Mouse (Mus musculus) heart, embryonic 16.5 days (tissue): Measurements from ENCODE around the gene Smg8. TPM values are rescaled to one million over a fixed set of nuclear protein-coding genes. Genes with fewer than 3 reads are reported as not detected.
"Not testable (repeated sequence)": the region's sequence is repeated elsewhere in the genome, so short reads cannot be mapped to it uniquely, and the experiment has no call there.

Source experiments
- ATAC-seq: fragments of 200-750 bp; cut with Nextera tagmentation; replicated peaks from 2 replicates; pipeline ENCODE4 v1.8.0; 2017; ENCODE audit warnings: moderate number of reproducible peaks; ENCODE audit not compliant: insufficient read depth, low FRiP score; ENCODE audit errors: extremely low read depth
- H3K27ac ChIP-seq: fragments of 300-500 bp; sonication (generic); 2 replicates; pipeline ENCODE4 v1.5.1; 2014; ENCODE audit warnings: mild to moderate bottlenecking, low read length, control low read depth, moderate library complexity
- H3K27me3 ChIP-seq: fragments of 300-500 bp; sonication (generic); 2 replicates; pipeline ENCODE4 v1.6.1; 2014; ENCODE audit warnings: low read length, mixed read lengths; ENCODE audit not compliant: control insufficient read depth, insufficient read depth
- H3K36me3 ChIP-seq: fragments of 300-500 bp; sonication (generic); 2 replicates; pipeline ENCODE4 v1.6.1; 2014; ENCODE audit not compliant: control insufficient read depth, insufficient read depth
- H3K4me1 ChIP-seq: fragments of 300-500 bp; sonication (generic); 2 replicates; pipeline ENCODE4 v1.6.1; 2014; ENCODE audit warnings: low read length, mixed read lengths; ENCODE audit not compliant: control insufficient read depth, insufficient read depth
- H3K4me2 ChIP-seq: fragments of 300-500 bp; sonication (generic); 2 replicates; pipeline ENCODE4 v1.6.1; 2014; ENCODE audit warnings: low read depth, mild to moderate bottlenecking, control low read depth, low read length
- H3K4me3 ChIP-seq: fragments of 300-500 bp; sonication (generic); 2 replicates; pipeline ENCODE4 v1.5.1; 2014; ENCODE audit warnings: mild to moderate bottlenecking, control low read depth, low read length
- H3K9ac ChIP-seq: fragments of 300-500 bp; sonication (generic); 2 replicates; pipeline ENCODE4 v1.6.1; 2014; ENCODE audit warnings: low read length, control low read depth
- H3K9me3 ChIP-seq: fragments of 300-500 bp; sonication (generic); replicated peaks from 2 replicates; pipeline ENCODE4 v1.6.1; 2016; ENCODE audit warnings: low read length; ENCODE audit not compliant: control insufficient read depth
- WGBS: fragments of 180-500 bp; shearing (Covaris S2); extraction: QIAGEN DNeasy Blood & Tissue Kit; methylation state at CpG from one replicate; pipeline ENCODE4 v1.1.7; 2014; 5-methylcytosine and 5-hydroxymethylcytosine counted together
- microRNA counts: library from miRNA; unstranded; fragments of <30 nt; microRNA quantifications from one replicate; lab custom pipeline; 2016
- microRNA-seq: library from miRNA; unstranded; fragments of <30 nt; microRNA quantifications from one replicate; pipeline ENCODE4, GENCODE M21; 2017
- polyA plus RNA-seq: library from polyadenylated mRNA; unstranded; fragments of >200 nt; fragmentation: Nextera tagmentation; extraction: Ambion mirVana; gene quantifications from 2 replicates; pipeline ENCODE4 v1.2.1, GENCODE M21; 2015

Gene Smg8
- polyA plus RNA-seq, 1 experiment from 2014 or later = 13.9 TPM

DNA sequence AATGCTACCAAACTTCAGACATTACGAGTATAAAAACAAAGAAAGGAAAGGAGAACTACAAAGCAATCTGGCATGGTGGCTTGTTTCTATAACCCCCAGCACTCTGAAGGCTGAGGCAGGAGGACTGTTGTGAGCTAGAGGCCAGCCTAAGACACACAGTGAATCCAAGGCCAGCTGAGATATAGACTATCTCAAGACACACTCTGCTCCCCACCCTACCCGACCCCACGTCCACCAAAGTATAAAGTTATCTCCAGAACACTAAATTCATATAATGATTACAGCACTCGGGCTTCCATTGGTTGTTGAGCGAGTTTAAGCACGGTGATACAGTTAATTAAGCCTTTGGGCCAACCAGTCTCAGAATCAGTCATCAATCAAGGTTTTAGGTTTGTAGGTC, 30.3 kb downstream of the Smg8 start:
- no peaks in the 10 kb centered on the region for H3K27me3 ChIP-seq
- no peak overlapping the region for H3K27ac ChIP-seq
- 84% methylated on average over 6 of the region's 6 CpGs for WGBS
- no peak overlapping the region for H3K4me3 ChIP-seq
- H3K36me3 ChIP-seq = peaks cover 13% of the 10 kb centered on the region
- H3K9me3 ChIP-seq = no peaks in the 10 kb centered on the region
- no peaks in the 10 kb centered on the region for H3K4me1 ChIP-seq
- no peak overlapping the region for H3K4me2 ChIP-seq
- ATAC-seq = no peak
- no peak overlapping the region for H3K9ac ChIP-seq

- H3K9me3 ChIP-seq, H3K4me3 ChIP-seq, H3K27ac ChIP-seq, H3K27me3 ChIP-seq, ATAC-seq, H3K4me2 ChIP-seq, H3K9ac ChIP-seq, H3K4me1 ChIP-seq: not testable (repeated sequence)
- 90% methylated on average over 7 of the region's 7 CpGs for WGBS
- H3K36me3 ChIP-seq = peaks cover 12% of the 10 kb centered on the region
Measured at GRCm38 (mm10) chr11:87048900-87049299, 37.7 kb downstream of the Smg8 start.

DNA sequence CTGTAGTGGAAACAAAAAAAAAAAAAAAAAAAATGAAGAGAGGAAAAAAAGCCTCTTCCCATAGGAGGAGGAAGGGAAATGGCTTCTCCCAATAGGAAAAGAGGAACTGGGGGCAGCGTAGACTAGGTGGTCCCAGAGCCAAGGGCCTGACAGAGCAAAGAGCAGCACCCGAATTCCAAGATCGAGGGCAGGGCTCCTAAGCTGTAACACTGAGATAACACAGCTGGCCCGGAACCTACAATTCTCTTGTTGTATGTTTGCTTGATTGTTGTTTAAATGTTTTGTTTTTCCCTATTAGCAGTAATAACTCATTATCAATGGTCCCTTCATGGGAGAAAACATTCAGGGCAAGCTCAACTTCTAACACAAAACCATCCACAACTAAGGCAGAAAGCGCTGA, 39.6 kb downstream of the Smg8 start:
- no peak overlapping the region for H3K4me2 ChIP-seq
- ATAC-seq = no peak
- H3K27me3 ChIP-seq = no peaks in the 10 kb centered on the region
- no peak overlapping the region for H3K9ac ChIP-seq
- 0 out of 2 replicates have a peak, but pooled peaks cover 3% of the 10 kb centered on the region for H3K9me3 ChIP-seq
- peaks cover 12% of the 10 kb centered on the region for H3K36me3 ChIP-seq
- WGBS = 80% methylated on average over 5 of the region's 5 CpGs
- H3K4me3 ChIP-seq = no peak overlapping the region
- H3K27ac ChIP-seq = no peak overlapping the region
- no peaks in the 10 kb centered on the region for H3K4me1 ChIP-seq

DNA sequence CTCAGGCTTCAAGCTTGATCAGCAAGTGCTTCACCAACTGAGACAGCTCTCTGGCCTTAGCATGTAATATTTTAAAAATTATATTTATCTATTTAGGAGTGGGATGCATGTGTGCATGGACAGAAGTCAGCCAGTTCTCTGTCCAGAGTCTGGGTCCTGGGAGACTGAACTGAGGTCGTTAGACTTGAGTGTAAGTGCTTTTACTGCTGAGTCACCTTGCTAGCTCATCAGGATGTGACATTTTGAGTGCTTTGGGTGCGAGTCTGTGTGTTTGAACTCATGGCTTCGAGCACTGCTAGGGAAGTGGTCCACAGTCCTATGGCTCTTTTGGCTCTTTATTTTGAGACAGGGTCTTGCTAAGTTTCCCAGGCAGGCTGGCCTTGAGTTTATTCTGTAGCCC, 43.5 kb downstream of the Smg8 start:
- Histone ChIP-seq H3K27me3 (no peaks in the 10 kb centered on the region), H3K9me3 (0 out of 2 replicates have a peak, but pooled peaks cover 3% of the 10 kb centered on the region), H3K27ac (no peak overlapping the region), H3K4me3 (no peak overlapping the region), H3K9ac (no peak overlapping the region), H3K4me1 (no peaks in the 10 kb centered on the region), H3K4me2 (no peak overlapping the region), H3K36me3 (peaks cover 15% of the 10 kb centered on the region)
- no peak for ATAC-seq
- WGBS = 83% methylated on average over 3 of the region's 3 CpGs

DNA sequence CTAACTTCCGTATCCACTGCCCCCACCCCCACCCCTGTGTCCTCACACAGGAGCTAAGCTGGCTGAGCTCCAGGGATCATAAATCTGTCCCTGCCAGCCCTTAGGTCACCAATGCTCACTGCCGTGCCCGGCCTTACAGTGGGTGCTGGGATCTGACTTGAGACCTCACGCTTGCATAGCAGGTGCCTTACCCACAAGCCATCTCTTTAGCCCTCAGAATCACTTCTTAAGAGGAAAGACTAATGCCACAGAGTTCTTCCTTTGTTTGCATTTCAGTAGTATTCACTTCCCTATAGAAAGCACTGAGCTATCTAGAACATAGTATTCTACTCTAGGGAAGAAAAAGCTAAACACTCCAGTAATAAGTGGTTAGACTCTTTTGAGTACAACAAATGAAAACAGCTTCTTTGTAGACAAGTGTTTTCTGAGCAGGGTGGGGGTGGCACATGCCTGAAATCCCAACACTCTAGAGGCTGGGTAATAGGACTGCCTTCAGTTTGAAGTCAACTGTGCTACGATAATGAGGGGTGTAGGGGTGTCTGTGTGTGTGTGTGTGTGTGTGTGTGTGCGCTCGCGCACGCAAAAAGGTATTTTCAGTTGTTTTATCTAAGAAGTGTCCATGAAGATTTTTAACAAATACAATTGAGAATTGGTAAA, 47.1 kb downstream of the Smg8 start:
- Histone ChIP-seq H3K4me3 (no peak overlapping the region), H3K9ac (no peak overlapping the region), H3K9me3 (no peaks in the 10 kb centered on the region), H3K27ac (no peak overlapping the region), H3K4me2 (no peak overlapping the region), H3K27me3 (no peaks in the 10 kb centered on the region), H3K36me3 (peaks cover 15% of the 10 kb centered on the region), H3K4me1 (no peaks in the 10 kb centered on the region)
- 75% methylated on average over 9 of the region's 9 CpGs for WGBS
- no peak for ATAC-seq

DNA sequence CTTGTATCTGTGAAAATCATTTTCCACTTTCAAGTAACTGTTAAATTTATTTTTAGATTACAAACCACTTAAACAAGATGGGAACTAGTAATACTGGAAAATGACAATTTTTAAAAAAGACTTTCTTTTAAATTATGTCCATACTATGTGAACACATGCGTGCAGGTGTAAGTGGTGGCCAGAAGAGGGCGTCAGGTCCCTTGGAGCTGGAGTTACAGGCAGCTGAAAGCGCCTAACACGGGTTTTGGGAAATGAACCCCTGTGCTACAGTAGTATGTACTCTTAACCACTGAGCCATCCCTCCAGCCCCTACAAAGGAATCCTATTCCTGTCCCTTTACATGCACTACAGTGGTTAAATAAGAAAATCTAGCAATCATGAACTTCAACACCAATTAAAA, 50.4 kb downstream of the Smg8 start:
- WGBS = 67% methylated on average over 4 of the region's 4 CpGs
- H3K27ac ChIP-seq = no peak overlapping the region
- H3K4me2 ChIP-seq = no peak overlapping the region
- no peaks in the 10 kb centered on the region for H3K27me3 ChIP-seq
- no peaks in the 10 kb centered on the region for H3K4me1 ChIP-seq
- H3K36me3 ChIP-seq = peaks cover 9% of the 10 kb centered on the region
- no peak overlapping the region for H3K4me3 ChIP-seq
- no peaks in the 10 kb centered on the region for H3K9me3 ChIP-seq
- H3K9ac ChIP-seq = no peak overlapping the region
- ATAC-seq = no peak

GRCm38 (mm10) chr11:87028212-87028611, 58.4 kb downstream of the Smg8 start:
- Histone ChIP-seq H3K4me3 (no peak overlapping the region), H3K9ac (no peak overlapping the region), H3K36me3 (no peaks in the 10 kb centered on the region), H3K27me3 (no peaks in the 10 kb centered on the region), H3K27ac (no peak overlapping the region), H3K4me1 (peaks cover 10% of the 10 kb centered on the region; the same call in 1 of the 2 replicates), H3K4me2 (no peak overlapping the region), H3K9me3 (no peaks in the 10 kb centered on the region)
- no peak for ATAC-seq
- WGBS = 74% methylated on average over 3 of the region's 3 CpGs

MicroRNA genes within 50 kb of the gene (microRNA counts, 519-probe panel; counts per million panel counts)
- microRNA mmu-miR-301a (lab: Ali Mortazavi, UCI) = 3,685 counts per million, percentile 91 among the panel's probes with 10 or more counts

Small RNA genes lying within 50 kb of the gene (microRNA-seq; reads per million reads assigned to microRNA genes)
- 1,191 reads per million, percentile 80 among the genes with 10 or more reads in this experiment for gene Mir301

Other genes starting within 250 kb of the Smg8 start
- 22.5 and 24.2 TPM in 2 replicates for gene Ypel2, start 93.1 kb downstream of the Smg8 start, polyA plus RNA-seq
- 27.5 and 32.1 TPM in 2 replicates for gene Gdpd1, start 12.7 kb downstream of the Smg8 start, polyA plus RNA-seq
- gene Prr11, start 21.9 kb upstream of the Smg8 start, polyA plus RNA-seq = 5.5 and 6.2 TPM in 2 replicates
- 48.0 and 55.9 TPM in 2 replicates for gene Ska2, start 22.5 kb upstream of the Smg8 start, polyA plus RNA-seq
- 17.8 and 21.3 TPM in 2 replicates for gene Trim37, start 40.3 kb upstream of the Smg8 start, polyA plus RNA-seq